Mouse (Mus musculus): Measurements from ENCODE around the gene Tmem220. TPM values are rescaled to one million over a fixed set of nuclear protein-coding genes. Genes with fewer than 3 reads are reported as not detected.

The Tmem220 gene
- polyA plus RNA-seq, 2 experiments from 2014 or later, result 0.63 to 1.0 TPM

- no peak for ATAC-seq
These were observed 37.8 kb downstream of the Tmem220 start for GRCm38 (mm10) chr11:67062726-67063125.

GRCm38 (mm10) chr11:67067741-67068140 lies 42.8 kb downstream of the Tmem220 start:
- no peak for ATAC-seq

GRCm38 (mm10) chr11:67072615-67073130 lies 47.7 kb downstream of the Tmem220 start:
- no peak for ATAC-seq

- no peak for ATAC-seq
These were observed 50.1 kb downstream of the Tmem220 start for GRCm38 (mm10) chr11:67075036-67075435.

- no peak for ATAC-seq
These were observed 51.8 kb downstream of the Tmem220 start for GRCm38 (mm10) chr11:67076781-67077180.

GRCm38 (mm10) chr11:67077435-67077834 lies 52.5 kb downstream of the Tmem220 start:
- no peak for ATAC-seq

GRCm38 (mm10) chr11:67078000-67078399 lies 53.0 kb downstream of the Tmem220 start, which contains the start of gene Myh3:
TSS of gene Myh3 (plus strand) at chr11:67078300.
- ATAC-seq, result no peak

GRCm38 (mm10) chr11:67078888-67079287 lies 53.9 kb downstream of the Tmem220 start:
- no peak for ATAC-seq

- no peak for ATAC-seq
These were observed 54.8 kb downstream of the Tmem220 start for GRCm38 (mm10) chr11:67079740-67080139.

GRCm38 (mm10) chr11:67080168-67080567 lies 55.2 kb downstream of the Tmem220 start:
- peak; percentile 63 for ATAC-seq

GRCm38 (mm10) chr11:67081125-67081649 lies 56.2 kb downstream of the Tmem220 start:
- ATAC-seq, result no peak

- ATAC-seq, result no peak
These were observed 57.2 kb downstream of the Tmem220 start for GRCm38 (mm10) chr11:67082188-67082587.

- no peak for ATAC-seq
These were observed 57.8 kb downstream of the Tmem220 start for GRCm38 (mm10) chr11:67082793-67083192.

- ATAC-seq, result no peak
These were observed 58.3 kb downstream of the Tmem220 start for GRCm38 (mm10) chr11:67083239-67083638.

- no peak for ATAC-seq
These were observed 58.9 kb downstream of the Tmem220 start for GRCm38 (mm10) chr11:67083712-67084340.

Other genes starting within 250 kb of the Tmem220 start
- not detected for gene Pirt, start 113.2 kb upstream of the Tmem220 start, polyA plus RNA-seq (2017; shearing (Covaris generic))
- gene Tmem238l, start 68.5 kb upstream of the Tmem220 start, polyA plus RNA-seq (2017; shearing (Covaris generic)), result not detected
- gene Adprm, start 27.4 kb downstream of the Tmem220 start, polyA plus RNA-seq (2017; shearing (Covaris generic)), result 10 to 100 TPM; 66.8 to 67.3 TPM
- gene Sco1, start 27.5 kb downstream of the Tmem220 start, polyA plus RNA-seq (2017; shearing (Covaris generic)), result 1 to 10 TPM; 6.9 to 8.9 TPM
- under 1 TPM in 1 of 2 experiments, not detected in 1; 0.19 TPM for gene Myh3, start 53.1 kb downstream of the Tmem220 start, polyA plus RNA-seq (2017; shearing (Covaris generic))
- gene Myh2, start 145.9 kb downstream of the Tmem220 start, polyA plus RNA-seq (2017; shearing (Covaris generic)), result not detected
- gene Myh1, start 174.9 kb downstream of the Tmem220 start, polyA plus RNA-seq (2017; shearing (Covaris generic)), result not detected
- under 1 TPM in 1 of 2 experiments, not detected in 1; 0.09 TPM for gene Myh4, start 212.9 kb downstream of the Tmem220 start, polyA plus RNA-seq (2017; shearing (Covaris generic))